Mouse (Mus musculus): ENCODE measurements at regions not wholly inside any gene's neighbourhood (a gene's known extent, or its start where the extent isn't known, plus 50 kb on each side); places are given as distances from the start of the nearest gene placed in this dataset.

GRCm38 (mm10) chr3:149262332-149262970 is 272.1 kb upstream of the Adgrl2 start:
- ATAC-seq (replicated peaks in 1 of 2; ENCODE audit: insufficient read depth in 1 of 2, low FRiP score in 2 of 2, low TSS enrichment in 1 of 2, low read depth in 1 of 2, poor library complexity in 2 of 2, severe bottlenecking in 2 of 2), result no peak

- ATAC-seq (replicated peaks in 1 of 2; ENCODE audit: insufficient read depth in 1 of 2, low FRiP score in 2 of 2, low TSS enrichment in 1 of 2, low read depth in 1 of 2, poor library complexity in 2 of 2, severe bottlenecking in 2 of 2), result peak; percentile 21 to 27; a peak in 2 of 4 replicates
These were observed 271.4 kb upstream of the Adgrl2 start for GRCm38 (mm10) chr3:149261764-149262163.

DNA sequence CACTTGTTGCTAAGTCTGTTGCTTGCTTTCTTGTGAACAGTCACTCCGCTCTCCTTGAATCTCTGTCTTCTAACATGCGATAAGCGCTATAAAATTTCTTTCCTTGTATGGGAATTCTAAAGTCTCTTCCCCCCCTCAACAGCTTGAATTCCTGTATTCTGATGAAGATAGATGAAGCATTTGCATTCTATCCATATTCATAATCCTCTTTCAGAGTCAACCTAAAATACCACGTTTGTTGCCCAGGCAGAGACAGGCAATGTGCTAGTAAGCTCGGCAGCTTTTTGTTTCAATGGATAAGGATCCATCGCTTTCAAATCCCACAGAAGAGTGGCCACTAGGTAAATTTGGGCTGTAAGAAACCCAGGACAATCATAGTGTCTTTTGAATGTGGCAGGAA is 268.5 kb upstream of the Adgrl2 start:
- no peak for ATAC-seq (replicated peaks in 1 of 2; ENCODE audit: insufficient read depth in 1 of 2, low FRiP score in 2 of 2, low TSS enrichment in 1 of 2, low read depth in 1 of 2, poor library complexity in 2 of 2, severe bottlenecking in 2 of 2)

DNA sequence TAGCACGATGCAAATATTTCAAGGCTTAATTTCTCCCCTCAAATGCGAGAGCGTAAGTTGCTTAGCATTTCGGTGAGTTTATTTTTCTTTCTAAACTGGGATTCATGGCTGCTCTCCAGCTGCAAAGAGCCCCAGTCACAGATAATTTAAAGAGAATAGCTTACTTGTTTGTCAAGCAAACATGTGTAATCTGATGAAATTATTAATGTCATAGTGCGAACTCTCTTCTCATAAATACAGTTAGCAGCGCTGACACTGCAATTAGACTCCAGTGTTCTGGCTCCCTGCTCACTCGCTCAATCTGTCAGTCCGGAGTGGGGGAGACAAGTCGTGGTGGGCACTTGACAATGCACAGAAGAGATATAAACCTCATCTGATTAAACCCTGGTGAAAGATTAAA is 266.5 kb upstream of the Adgrl2 start:
- ATAC-seq (replicated peaks in 1 of 2; ENCODE audit: insufficient read depth in 1 of 2, low FRiP score in 2 of 2, low TSS enrichment in 1 of 2, low read depth in 1 of 2, poor library complexity in 2 of 2, severe bottlenecking in 2 of 2), result no peak

DNA sequence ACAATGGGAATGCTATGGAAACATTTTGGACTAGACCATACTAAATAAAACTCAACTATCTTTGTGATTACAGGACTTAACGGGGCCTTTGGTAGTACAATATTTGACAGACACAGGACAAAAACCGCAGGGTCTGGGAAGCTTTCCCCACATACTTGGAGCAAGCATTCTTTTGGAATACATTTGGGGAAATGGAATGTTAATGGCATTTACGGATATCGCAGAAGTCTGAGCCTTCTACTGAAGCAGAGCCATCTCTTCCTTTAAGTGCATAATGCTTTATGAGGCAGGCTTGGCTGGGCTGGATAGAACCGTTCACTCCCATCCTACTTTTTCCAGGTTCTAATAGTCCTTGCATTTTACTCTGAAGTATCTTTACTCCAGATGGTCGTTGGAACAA is 262.7 kb upstream of the Adgrl2 start:
- no peak for ATAC-seq (replicated peaks in 1 of 2; ENCODE audit: insufficient read depth in 1 of 2, low FRiP score in 2 of 2, low TSS enrichment in 1 of 2, low read depth in 1 of 2, poor library complexity in 2 of 2, severe bottlenecking in 2 of 2)

- no peak for ATAC-seq (replicated peaks in 1 of 2; ENCODE audit: insufficient read depth in 1 of 2, low FRiP score in 2 of 2, low TSS enrichment in 1 of 2, low read depth in 1 of 2, poor library complexity in 2 of 2, severe bottlenecking in 2 of 2)
These were observed 261.8 kb upstream of the Adgrl2 start for GRCm38 (mm10) chr3:149252144-149252543.

DNA sequence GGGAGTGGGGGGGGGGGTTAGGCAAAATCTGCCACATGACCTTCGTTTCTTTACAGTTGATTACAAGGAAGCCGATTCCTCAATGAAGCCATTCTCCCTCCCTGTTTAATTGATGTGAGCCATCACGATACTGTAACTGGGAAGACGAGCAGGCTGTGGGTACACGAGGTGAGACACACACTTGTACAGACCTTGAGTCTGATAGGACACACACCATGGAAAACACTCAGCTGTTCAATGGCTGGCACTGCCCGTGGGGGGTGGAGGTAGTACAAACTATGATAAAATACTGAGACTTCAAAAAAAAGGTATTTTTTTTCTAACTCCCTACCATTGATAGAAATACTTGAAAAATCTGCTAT is 257.3 kb upstream of the Adgrl2 start:
- no peak for ATAC-seq (replicated peaks in 1 of 2; ENCODE audit: insufficient read depth in 1 of 2, low FRiP score in 2 of 2, low TSS enrichment in 1 of 2, low read depth in 1 of 2, poor library complexity in 2 of 2, severe bottlenecking in 2 of 2)

GRCm38 (mm10) chr3:149246935-149247625 is 256.7 kb upstream of the Adgrl2 start:
- no peak for ATAC-seq (replicated peaks in 1 of 2; ENCODE audit: insufficient read depth in 1 of 2, low FRiP score in 2 of 2, low TSS enrichment in 1 of 2, low read depth in 1 of 2, poor library complexity in 2 of 2, severe bottlenecking in 2 of 2)

- ATAC-seq (replicated peaks in 1 of 2; ENCODE audit: insufficient read depth in 1 of 2, low FRiP score in 2 of 2, low TSS enrichment in 1 of 2, low read depth in 1 of 2, poor library complexity in 2 of 2, severe bottlenecking in 2 of 2), result no peak
These were observed 249.3 kb upstream of the Adgrl2 start for GRCm38 (mm10) chr3:149239664-149240063.

DNA sequence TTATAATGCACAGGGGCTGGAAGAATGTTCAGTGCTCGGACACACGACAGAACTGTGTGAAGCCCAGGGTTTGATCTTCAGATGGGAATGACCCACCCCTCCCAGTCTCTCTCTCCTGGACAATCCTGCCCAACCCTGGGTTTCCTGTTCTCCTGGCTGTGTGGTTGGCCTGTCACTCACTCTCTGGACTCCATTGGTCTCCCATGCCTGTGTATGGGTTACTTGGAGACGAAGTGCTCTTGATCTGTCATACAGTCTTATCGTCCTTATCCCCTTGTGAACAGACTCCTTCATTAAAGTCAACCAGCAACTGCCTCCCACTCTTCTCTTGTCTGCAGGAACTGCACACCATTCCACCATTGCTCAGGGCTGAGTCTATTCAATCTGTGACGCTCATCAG is 247.7 kb upstream of the Adgrl2 start:
- no peak for ATAC-seq (replicated peaks in 1 of 2; ENCODE audit: insufficient read depth in 1 of 2, low FRiP score in 2 of 2, low TSS enrichment in 1 of 2, low read depth in 1 of 2, poor library complexity in 2 of 2, severe bottlenecking in 2 of 2)

- no peak for ATAC-seq (replicated peaks in 1 of 2; ENCODE audit: insufficient read depth in 1 of 2, low FRiP score in 2 of 2, low TSS enrichment in 1 of 2, low read depth in 1 of 2, poor library complexity in 2 of 2, severe bottlenecking in 2 of 2)
These were observed 244.8 kb upstream of the Adgrl2 start for GRCm38 (mm10) chr3:149235183-149235582.

- no peak for ATAC-seq (replicated peaks in 1 of 2; ENCODE audit: insufficient read depth in 1 of 2, low FRiP score in 2 of 2, low TSS enrichment in 1 of 2, low read depth in 1 of 2, poor library complexity in 2 of 2, severe bottlenecking in 2 of 2)
These were observed 243.4 kb upstream of the Adgrl2 start for GRCm38 (mm10) chr3:149233691-149234131.

GRCm38 (mm10) chr3:149233191-149233641 is 242.9 kb upstream of the Adgrl2 start:
- ATAC-seq (replicated peaks in 1 of 2; ENCODE audit: insufficient read depth in 1 of 2, low FRiP score in 2 of 2, low TSS enrichment in 1 of 2, low read depth in 1 of 2, poor library complexity in 2 of 2, severe bottlenecking in 2 of 2), result no peak

DNA sequence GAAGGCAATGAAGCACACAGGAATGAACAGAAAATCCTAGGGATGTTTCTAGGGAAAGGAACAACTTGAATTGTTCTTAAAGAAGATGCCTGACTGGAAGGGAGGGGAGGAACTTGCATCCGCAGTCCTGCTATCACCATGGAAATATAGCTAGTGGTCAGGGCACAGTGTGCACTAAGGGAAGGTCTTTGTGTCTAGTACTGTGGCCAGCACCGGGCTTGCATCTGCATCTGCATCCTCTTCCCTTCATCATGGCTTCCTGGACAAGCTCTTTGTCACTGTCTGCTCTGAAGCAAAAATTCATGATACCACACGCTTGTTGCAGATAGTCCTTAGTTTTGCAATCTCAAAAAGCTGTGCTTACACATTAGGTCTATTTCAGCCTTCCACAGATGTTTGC is 241.0 kb upstream of the Adgrl2 start:
- peak; percentile 65 to 73 for ATAC-seq (replicated peaks in 1 of 2; ENCODE audit: insufficient read depth in 1 of 2, low FRiP score in 2 of 2, low TSS enrichment in 1 of 2, low read depth in 1 of 2, poor library complexity in 2 of 2, severe bottlenecking in 2 of 2)

DNA sequence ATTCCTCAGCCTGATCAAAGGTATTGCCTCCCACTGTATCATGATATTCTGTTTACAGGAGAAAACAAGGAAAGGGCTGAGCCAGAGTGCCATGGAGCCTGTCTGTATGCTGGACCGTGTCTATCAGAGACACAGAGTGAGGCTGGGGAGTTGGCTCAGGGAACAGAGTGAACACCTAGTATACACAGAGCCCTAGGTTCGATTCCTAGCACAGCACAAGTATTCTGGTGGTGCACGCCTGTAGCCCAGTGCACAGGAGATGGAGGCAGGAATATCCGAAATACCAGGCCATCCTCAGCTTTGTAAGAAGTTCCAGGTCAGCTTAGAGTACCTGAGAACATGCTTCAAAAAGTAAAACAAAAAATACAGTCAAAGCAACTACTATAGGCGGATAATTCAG is 237.2 kb upstream of the Adgrl2 start:
- ATAC-seq (replicated peaks in 1 of 2; ENCODE audit: insufficient read depth in 1 of 2, low FRiP score in 2 of 2, low TSS enrichment in 1 of 2, low read depth in 1 of 2, poor library complexity in 2 of 2, severe bottlenecking in 2 of 2), result no peak

DNA sequence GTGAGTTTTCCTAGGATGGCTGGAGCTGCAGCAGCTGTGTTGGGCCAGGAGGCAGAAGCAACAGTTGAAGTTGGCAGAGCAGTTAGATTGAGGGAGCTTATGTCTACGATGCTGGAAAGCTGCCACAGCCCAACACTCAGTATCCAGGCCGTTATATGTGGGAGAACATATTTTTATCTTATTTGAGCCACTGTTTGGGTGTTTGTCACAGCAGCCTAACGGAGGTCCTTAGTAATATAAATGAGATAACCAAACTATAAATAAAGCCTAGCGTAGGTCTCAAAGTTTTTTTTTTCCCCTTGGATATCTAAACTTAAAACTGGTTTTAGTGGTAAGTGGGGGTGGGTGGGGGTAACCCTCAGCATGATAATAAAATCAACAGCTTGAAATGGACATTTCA is 236.4 kb upstream of the Adgrl2 start:
- peak in 1 of 2 experiments; percentile 26; a peak in 1 of 4 replicates for ATAC-seq (replicated peaks in 1 of 2; ENCODE audit: insufficient read depth in 1 of 2, low FRiP score in 2 of 2, low TSS enrichment in 1 of 2, low read depth in 1 of 2, poor library complexity in 2 of 2, severe bottlenecking in 2 of 2)

DNA sequence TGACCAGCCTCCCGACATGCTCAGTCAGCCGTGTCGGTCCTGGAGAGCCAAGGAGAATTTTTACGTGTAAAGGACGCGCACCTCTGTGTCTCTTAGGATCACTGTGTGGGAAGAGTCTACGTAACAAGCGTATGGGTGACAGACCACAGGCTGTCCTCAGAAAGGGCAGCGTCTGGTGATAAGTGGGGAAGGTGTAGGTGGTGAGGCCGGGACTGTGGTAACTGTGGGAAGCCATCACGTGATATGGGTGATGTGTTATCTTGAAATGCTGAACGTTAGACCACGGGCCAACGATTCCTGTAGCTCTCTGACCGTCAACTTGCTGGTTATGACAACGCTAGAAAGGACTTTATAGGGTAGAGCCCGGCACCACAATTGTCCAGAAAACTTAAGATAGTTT is 235.3 kb upstream of the Adgrl2 start:
- ATAC-seq (replicated peaks in 1 of 2; ENCODE audit: insufficient read depth in 1 of 2, low FRiP score in 2 of 2, low TSS enrichment in 1 of 2, low read depth in 1 of 2, poor library complexity in 2 of 2, severe bottlenecking in 2 of 2), result peak; percentile 78 to 79

DNA sequence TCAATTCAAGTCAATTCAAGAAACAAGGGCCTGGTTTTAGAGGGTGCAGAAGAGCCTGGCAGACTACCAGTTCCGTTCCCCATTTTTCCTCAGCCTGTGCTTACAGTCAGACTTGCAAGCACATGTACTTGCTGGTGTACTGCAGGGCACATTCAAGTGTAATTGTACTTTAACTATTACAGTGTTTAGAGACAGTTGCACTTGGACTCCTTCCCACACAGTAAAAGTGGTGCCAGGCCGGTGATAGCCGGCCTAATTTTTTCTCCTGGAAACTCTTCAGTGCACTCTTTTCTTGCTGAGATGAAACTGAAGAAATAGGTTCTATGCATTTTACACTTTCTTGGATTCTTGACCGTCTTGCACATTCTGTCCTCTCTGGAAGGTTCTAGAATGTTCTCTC is 233.9 kb upstream of the Adgrl2 start:
- no peak for ATAC-seq (replicated peaks in 1 of 2; ENCODE audit: insufficient read depth in 1 of 2, low FRiP score in 2 of 2, low TSS enrichment in 1 of 2, low read depth in 1 of 2, poor library complexity in 2 of 2, severe bottlenecking in 2 of 2)

DNA sequence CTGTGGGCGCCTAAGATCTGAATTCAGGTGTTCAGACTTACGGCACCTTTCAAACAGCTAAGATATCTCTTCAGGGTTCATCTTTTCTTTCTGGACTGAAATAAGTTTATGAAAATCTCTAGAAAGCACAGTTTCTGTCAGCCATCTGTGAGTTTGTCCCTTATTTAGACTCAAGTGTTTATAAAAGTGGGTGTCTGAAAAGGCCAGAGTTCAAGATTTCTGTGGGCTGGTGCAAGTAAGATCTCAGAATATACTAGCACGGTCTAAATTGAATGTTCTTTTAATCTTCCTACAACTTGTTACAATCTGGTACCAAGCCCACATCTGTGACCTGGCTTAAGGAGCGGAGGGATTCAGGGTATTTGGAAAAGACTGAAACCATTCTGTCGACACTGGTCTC is 233.4 kb upstream of the Adgrl2 start:
- ATAC-seq (replicated peaks in 1 of 2; ENCODE audit: insufficient read depth in 1 of 2, low FRiP score in 2 of 2, low TSS enrichment in 1 of 2, low read depth in 1 of 2, poor library complexity in 2 of 2, severe bottlenecking in 2 of 2), result no peak

Measured in hematopoietic stem cell, adult 5-6 weeks (primary cell).